Mouse (Mus musculus) kidney, postnatal 14 days (tissue): ENCODE data around the gene Krr1.

Experiments used
- DNase-seq: peaks from one replicate; pipeline ENCODE4 v3.0.0; 2022; ENCODE audit warnings: mixed read lengths

The Krr1 gene

DNA sequence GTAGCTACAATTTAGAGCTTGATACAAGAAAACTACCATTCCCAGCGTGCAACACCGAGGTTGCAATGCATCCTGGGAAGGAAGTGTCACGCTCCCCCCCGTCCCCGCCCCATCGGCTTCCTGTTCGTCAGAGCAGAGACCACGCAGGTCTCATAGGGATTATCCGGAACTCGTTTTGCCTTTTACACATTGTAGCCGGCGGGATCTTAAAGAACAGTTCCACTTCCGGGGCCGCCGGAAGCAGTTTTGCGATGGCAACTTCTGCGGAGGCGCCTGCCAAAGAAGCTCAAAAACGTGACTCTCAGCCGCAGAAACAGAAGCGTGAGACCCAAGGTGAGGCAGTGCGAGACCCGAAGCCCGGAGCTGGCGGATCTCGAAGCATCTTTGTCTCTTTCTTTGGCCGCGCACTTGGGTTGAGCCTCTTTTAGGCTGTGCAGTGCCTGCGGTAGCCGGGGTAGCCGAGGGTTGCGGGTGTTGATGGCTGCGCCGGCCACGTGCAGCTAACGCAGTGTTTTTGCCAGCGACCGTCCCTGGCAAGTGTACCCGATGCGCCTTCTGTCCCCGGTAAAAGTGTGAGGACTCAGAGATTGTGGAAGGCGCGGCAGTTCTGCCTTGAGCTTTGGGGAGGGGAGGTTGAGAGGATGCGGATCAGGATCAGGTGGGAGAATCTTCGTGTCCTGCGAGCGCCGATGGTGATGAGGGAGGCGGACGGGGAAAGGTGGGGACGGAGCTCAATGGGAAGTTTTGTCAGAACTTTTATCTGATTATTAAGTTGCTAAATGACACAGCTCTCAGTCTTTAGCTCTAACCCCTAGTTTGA, at the start of gene Krr1:
Krr1 (plus strand) TSS at position 123 of the 820 bp plus-strand sequence.
- DNase-seq, result peak; percentile 93

- no peak for DNase-seq
Observed at GRCm38 (mm10) chr10:111923503-111924135, 48.8 kb upstream of the Krr1 start.

GRCm38 (mm10) chr10:111924141-111924540, 48.3 kb upstream of the Krr1 start:
- no peak for DNase-seq

DNA sequence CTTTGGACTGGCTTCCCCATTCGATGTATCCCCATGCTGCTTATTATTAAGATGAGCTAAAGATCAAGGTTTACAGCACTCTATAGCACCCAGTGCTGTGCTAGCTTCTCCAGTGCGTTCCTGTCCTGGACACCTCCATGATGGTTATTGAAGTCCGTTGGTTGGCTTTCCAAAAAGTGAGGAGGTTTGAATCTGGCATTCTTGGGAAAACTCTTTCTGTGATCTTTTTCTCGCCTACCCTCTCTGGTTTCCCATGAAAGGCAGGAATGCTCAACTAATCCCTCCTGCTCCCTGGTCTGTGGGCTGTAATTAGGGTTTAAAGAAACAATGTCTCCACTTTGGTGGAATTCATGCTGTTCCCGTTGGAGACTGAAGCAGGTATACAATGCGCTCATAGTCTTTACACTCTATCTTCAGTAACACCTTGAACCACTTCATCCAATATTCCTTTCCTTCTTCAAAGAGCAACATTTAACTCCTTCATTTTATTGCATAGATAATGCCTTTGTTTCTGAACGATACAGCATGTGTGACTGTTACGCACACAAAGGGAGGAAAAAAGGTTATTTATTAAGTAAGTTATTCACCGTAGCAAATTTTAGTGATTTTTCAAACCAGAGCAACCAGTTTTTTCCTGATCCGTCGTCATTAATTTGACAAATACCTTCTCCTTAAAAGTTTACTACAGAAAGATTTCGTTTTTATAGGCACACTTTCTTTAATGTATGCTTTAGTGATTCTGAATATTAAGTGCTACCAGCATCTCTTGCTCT, 47.6 kb upstream of the Krr1 start:
- DNase-seq, result no peak

GRCm38 (mm10) chr10:111925489-111925860, 47.0 kb upstream of the Krr1 start:
- peak; percentile 90 for DNase-seq

DNA sequence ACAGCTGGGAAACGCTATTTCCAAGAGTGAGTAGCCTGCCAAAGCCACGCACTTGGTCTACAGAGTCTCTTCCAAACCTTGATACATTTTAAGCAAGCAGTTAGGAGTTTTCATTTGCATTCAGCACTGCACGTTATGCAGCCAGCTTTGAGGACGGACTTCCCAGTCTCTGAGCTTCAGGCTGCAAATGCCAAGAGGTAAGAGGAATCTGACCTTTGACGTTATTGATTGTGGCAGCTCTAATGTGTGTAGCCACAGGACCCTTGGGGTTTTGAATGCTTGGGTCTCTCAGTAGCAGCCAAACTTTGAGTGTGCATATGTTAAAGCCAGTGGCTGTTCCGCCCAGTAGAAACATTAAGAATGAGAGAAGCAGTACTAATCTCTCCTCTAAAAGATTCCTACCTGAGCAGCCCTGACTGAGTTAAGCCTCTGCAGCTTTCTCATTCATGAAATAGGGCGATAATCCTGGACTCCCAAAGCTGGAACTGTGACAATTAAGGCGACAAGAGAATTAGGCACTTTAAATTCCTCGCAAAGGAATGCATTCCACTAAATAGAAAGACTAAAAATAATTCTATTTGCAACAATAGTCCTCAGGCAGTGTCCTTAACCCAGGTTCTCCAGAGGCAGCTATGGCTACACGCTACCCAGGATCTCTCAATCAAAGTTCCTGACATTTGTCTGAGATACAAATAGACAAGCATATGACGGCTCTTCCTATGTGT, 39.7 kb upstream of the Krr1 start:
- no peak for DNase-seq

GRCm38 (mm10) chr10:111935207-111935606, 37.3 kb upstream of the Krr1 start:
- peak; percentile 21 for DNase-seq

DNA sequence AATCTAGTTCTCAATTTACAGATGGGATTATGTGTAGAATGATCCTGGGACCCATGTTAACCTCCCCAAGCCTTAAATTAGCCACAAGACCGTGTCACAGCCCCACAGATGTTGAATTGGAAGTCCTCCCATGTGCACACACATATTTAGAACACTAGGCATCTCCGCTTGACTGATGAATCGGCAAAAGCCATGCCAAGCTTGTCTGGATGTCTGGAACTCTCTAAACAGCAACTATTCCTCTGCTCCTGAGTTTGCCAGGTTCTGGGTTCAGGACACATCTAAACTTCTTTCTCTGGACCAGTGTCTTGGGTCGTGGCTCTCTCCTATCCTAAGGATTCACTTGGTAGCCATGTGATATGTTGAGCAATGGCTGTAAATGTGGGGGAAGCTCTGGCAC, 36.4 kb upstream of the Krr1 start:
- no peak for DNase-seq

GRCm38 (mm10) chr10:111936491-111937145, 35.8 kb upstream of the Krr1 start:
- peak; percentile 52 for DNase-seq

DNA sequence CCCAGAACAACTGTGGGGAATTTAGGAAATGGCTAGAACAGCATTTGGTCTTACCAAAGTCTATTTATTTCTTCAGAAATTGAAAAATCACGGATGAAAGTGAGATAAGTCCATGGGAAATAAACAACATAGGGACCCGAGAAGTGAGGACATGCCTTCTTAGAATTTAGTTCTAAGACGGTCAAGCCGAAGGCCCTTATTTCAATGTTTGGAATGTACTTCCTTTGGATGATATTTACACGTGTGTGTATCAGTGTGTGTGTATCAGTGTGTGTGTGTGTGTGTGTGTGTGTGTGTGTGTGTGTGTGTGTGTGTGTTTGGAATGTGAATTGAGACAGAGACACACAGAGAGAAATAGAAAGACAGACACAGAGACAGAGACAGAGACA, 35.3 kb upstream of the Krr1 start:
- no peak for DNase-seq

DNA sequence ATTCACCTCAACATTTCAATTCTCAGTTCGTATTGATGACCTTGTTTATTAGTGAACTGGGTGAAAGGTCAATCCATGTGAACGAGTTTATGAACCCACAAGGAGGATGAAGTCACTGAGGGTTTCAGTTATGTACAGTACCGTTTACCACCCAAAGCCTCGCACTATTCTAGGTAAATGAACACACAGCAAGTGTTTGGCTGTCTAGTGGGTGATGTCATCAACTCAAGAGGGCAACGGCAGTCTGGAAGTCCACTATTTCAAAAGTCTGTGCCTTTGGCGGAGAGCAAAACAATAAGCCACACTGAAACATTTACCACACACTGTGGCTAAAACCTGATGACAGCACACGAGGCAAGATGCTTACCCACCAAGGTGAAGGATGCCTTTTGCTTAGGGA, 29.4 kb upstream of the Krr1 start:
- DNase-seq, result no peak

- DNase-seq, result no peak
Observed at GRCm38 (mm10) chr10:111945563-111945962, 26.9 kb upstream of the Krr1 start.

- DNase-seq, result no peak
Observed at GRCm38 (mm10) chr10:111948041-111948440, 24.4 kb upstream of the Krr1 start.

DNA sequence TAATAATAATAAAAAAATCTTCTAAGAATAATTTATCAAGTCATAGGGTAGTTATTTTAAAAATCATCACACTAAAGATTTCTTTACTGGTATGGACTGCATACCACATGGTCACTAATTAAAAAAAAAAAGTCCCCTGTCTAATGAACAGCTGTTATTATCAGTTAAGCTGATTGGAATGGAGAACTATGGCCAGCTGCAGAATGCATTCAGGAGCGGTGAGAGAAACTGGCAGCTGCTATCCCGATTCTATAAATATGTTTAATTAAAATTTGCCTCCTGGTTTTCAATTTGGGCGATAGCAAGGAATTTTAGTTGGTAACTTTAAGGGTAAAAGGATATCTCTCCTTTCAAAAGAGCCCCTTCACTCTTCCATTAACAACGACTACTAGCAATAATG, 23.5 kb upstream of the Krr1 start:
- DNase-seq, result no peak

GRCm38 (mm10) chr10:111955836-111956235, 16.6 kb upstream of the Krr1 start:
- DNase-seq, result no peak

- peak; percentile 75 for DNase-seq
Observed at GRCm38 (mm10) chr10:111957271-111958045, 15.0 kb upstream of the Krr1 start.

DNA sequence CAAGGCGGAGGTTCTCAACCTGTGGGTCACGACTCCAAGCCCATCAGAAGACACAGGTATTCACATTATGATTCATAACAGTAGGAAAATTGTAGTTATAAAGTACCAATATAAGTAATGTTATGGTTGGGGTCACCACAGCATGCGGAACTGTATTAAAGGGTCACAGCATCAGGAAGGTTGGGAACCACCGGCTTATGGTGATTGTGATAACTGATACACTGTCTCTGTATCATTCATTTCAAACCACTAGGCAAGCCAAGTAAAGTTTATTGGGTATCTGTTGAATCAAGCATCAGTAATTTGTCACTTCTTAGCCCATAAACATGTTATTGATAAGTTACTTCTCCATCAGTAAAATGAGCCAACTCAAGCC, 14.4 kb upstream of the Krr1 start:
- DNase-seq, result no peak

DNA sequence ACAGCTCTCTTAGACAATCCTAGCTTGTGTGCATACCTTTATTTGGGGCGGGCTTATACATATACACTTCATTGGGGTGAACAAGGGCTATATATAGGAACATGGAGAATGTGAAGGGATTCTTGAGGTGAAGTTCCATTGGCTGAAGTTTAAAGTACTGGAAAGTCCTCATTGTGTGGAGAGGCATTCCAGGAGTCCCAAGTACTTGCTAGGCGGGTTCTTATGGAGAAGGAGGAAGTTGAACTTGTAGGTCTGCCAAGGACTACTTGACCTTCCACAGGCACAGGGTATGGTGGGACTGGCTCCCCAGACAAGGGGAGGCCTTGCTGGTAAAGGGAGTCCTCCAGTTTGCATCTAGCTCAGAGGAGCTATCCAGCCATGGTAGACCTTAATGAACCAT, 13.1 kb upstream of the Krr1 start:
- no peak for DNase-seq

GRCm38 (mm10) chr10:111960459-111960858, 12.0 kb upstream of the Krr1 start:
- no peak for DNase-seq

DNA sequence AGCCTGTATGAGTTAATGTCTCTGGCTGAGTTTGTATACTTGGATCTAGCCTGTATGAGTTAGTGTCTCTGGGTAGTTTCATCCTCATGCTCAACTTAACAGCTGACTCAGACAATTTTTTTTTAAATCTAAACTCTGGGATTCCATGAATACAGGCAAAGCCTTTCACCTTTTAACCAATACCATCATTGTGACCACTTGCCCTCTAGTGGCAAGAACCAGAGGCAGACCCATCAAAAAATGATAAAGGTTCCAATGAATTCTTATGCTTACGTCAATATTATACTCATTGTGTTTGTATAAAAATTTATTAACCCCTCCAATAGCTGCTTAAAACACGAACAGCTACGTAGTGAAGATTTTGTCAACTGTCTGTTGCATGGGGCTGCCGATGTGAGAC, 6.1 kb upstream of the Krr1 start:
- no peak for DNase-seq

- DNase-seq, result no peak
Observed at GRCm38 (mm10) chr10:111971929-111972328, 535 bp upstream of the Krr1 start.

DNA sequence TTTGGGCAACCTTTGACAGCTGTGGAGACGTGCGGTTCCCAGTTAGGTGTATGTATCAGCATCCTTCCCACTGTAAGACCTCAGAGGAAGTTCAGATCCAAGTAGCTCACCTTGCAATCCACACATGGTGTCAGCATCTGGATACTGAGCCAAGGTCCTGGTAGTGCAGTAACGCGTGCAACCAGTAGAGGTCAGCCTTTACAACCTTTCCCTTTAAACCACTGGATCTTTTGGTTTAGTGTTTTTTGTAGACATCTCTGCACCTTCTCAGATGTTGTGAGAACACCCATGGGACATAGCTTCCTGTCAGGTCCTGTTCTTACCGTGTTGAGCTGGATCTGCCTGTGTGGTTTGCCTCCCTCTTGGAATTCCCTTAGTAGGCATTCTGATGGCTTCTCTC, 5.1 kb downstream of the Krr1 start:
- peak; percentile 55 for DNase-seq
